Mouse (Mus musculus): ENCODE measurements around the gene Bcl11a.

GRCm38 (mm10) chr11:24125098-24125497 is 47.2 kb downstream of the Bcl11a start:
- no peak for TF ChIP-seq GATA1 (IDR thresholded peaks at IDR 0.05; ENCODE audit: low read length)
- no peak for TF ChIP-seq TAL1 (IDR thresholded peaks at IDR 0.05; ENCODE audit: low read length)

Measured in erythroblast, embryonic 14.5 days (primary cell).